Mouse (Mus musculus) kidney, adult 2 months (tissue): ENCODE measurements around the gene Ildr1.

Experiments used
- CTCF ChIP-seq: fragments of 200-500 bp; conservative IDR thresholded peaks from 2 replicates; pipeline ENCODE4 v1.5.1; 2011; ENCODE audit warnings: low read depth, mild to moderate bottlenecking, control low read depth, low read length, moderate library complexity, mixed read lengths; ENCODE audit not compliant: insufficient read depth, insufficient read length
- POLR2A ChIP-seq: fragments of 200-500 bp; IDR thresholded peaks from one replicate; pipeline ENCODE4 v1.6.1; 2011; ENCODE audit warnings: low read depth, low read length, control low read depth

DNA sequence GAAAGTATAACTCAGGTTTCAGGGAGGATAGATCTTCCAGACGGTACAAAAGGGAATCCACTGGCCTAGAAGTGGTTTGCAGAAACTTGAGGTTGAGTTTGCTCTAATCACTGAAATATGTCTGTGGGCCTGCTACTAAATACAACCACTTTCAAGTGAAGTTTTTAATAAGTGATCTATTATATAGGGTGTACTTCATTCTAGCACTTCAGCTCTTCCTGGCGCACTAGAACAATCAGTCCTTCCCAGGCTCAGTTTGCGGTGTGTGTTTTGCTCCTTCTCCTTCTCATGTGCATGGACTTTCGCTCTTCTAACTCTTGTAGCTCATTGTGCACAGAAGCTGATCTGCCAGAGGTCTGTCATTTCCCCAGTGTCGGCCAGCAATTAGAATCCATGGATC, 79.2 kb downstream of the Ildr1 start:
- TF ChIP-seq POLR2A (no peak), CTCF (no peak)
